ENCODE assay signal across 36 mouse cellular contexts in genomic region chr9:77584746-77585145, GRCm38 (mm10). TPM values are rescaled to one million over a fixed set of nuclear protein-coding genes. Genes with fewer than 3 reads are reported as not detected.
"Had no signal": no experiment of that assay in that cellular context is flagged by ENCODE, and none has a peak within 500 bp of the region (broad histone marks: within the 10 kb centered on the region; RNA-seq: fewer than 3 reads in every experiment).

No protein-coding gene starts in this region.

- DNase-seq: heart, postnatal 10 days; heart, postnatal 14 days; heart, postnatal 36 days; heart, postnatal 4 days; kidney, adult 11 months; kidney, adult 18-20 months; kidney, adult 2 months; kidney, adult 8-10 months; kidney, adult 9 months; kidney, postnatal 10 days; kidney, postnatal 14 days; kidney, postnatal 25 days; kidney, postnatal 36 days; kidney, postnatal 4 days; layer of hippocampus, adult 9-11 months; layer of hippocampus, postnatal 36 days had no signal

- H3K27ac ChIP-seq: heart, embryonic 13.5 days; heart, embryonic 15.5 days; hindbrain, embryonic 10.5 days; hindbrain, embryonic 12.5 days; hindbrain, embryonic 13.5 days; hindbrain, embryonic 14.5 days; hindbrain, embryonic 15.5 days; hindbrain, postnatal 0 days; intestine, embryonic 15.5 days; kidney, embryonic 15.5 days; kidney, postnatal 0 days; layer of hippocampus, adult 2 months; left cerebral cortex, adult 2 months had no signal

- ATAC-seq: hindbrain, embryonic 16.5 days; hindbrain, postnatal 0 days; inflammation-experienced regulatory T-cells, adult 6 months; intestine, embryonic 15.5 days; intestine, embryonic 16.5 days; intestine, postnatal 0 days had no signal

- H3K9ac ChIP-seq: heart, embryonic 12.5 days; heart, embryonic 13.5 days; heart, embryonic 15.5 days; hindbrain, embryonic 12.5 days; hindbrain, embryonic 13.5 days; hindbrain, embryonic 14.5 days; hindbrain, embryonic 15.5 days; intestine, embryonic 15.5 days; kidney, embryonic 15.5 days had no signal

- H3K36me3 ChIP-seq: heart, embryonic 12.5 days; heart, embryonic 13.5 days; heart, embryonic 15.5 days; hindbrain, embryonic 10.5 days; hindbrain, embryonic 12.5 days; hindbrain, embryonic 13.5 days; hindbrain, embryonic 15.5 days; intestine, embryonic 15.5 days; kidney, embryonic 15.5 days had no signal

- H3K9me3 ChIP-seq: heart, embryonic 12.5 days; heart, embryonic 13.5 days; heart, embryonic 15.5 days; hindbrain, embryonic 10.5 days; hindbrain, embryonic 12.5 days; hindbrain, embryonic 13.5 days; hindbrain, embryonic 15.5 days; intestine, embryonic 15.5 days; kidney, embryonic 15.5 days had no signal

- H3K4me2 ChIP-seq: heart, embryonic 11.5 days; heart, embryonic 12.5 days; heart, embryonic 13.5 days; heart, embryonic 15.5 days; hindbrain, embryonic 12.5 days; hindbrain, embryonic 13.5 days; hindbrain, embryonic 14.5 days; hindbrain, embryonic 15.5 days; intestine, embryonic 15.5 days; kidney, embryonic 15.5 days had no signal

- H3K27me3 ChIP-seq: heart, embryonic 12.5 days; heart, embryonic 13.5 days; heart, embryonic 15.5 days; hindbrain, embryonic 12.5 days; hindbrain, embryonic 13.5 days; hindbrain, embryonic 15.5 days; intestine, embryonic 15.5 days; kidney, embryonic 15.5 days had no signal

- H3K4me3 ChIP-seq: heart, embryonic 12.5 days; heart, embryonic 13.5 days; heart, embryonic 15.5 days; hindbrain, embryonic 10.5 days; hindbrain, embryonic 12.5 days; hindbrain, embryonic 13.5 days; hindbrain, embryonic 15.5 days; intestine, embryonic 15.5 days; kidney, embryonic 15.5 days; layer of hippocampus, adult 2 months; left cerebral cortex, adult 2 months had no signal

- H3K4me1 ChIP-seq: heart, embryonic 12.5 days; heart, embryonic 15.5 days; hindbrain, embryonic 12.5 days; hindbrain, embryonic 13.5 days; hindbrain, embryonic 15.5 days; intestine, embryonic 15.5 days; kidney, embryonic 15.5 days had no signal

RNA-seq across cellular contexts. Expression of gene Klhl31, which starts 51.6 kb away (rescaled TPM):
- polyA plus RNA-seq: intestine, postnatal 0 days; large intestine, adult 2 months had no signal
